Mouse (Mus musculus) ES-E14 (cell line): ENCODE data around the gene Sumo3.
A peak's percentile ranks its signal among the peaks of the same experiment; 100 is the strongest.

ENCODE experiments used
- CHD2 ChIP-seq: IDR thresholded peaks from 2 replicates; pipeline ENCODE4 v1.6.1; 2014; ENCODE audit warnings: mild to moderate bottlenecking, low read depth, low read length, inconsistent platforms
- HCFC1 ChIP-seq: IDR thresholded peaks from 2 replicates; pipeline ENCODE4 v1.6.1; 2012; ENCODE audit warnings: low read length, inconsistent platforms, borderline replicate concordance; ENCODE audit not compliant: insufficient read depth

- TF ChIP-seq CHD2 = no peak
- peak; percentile 36; the same call in 1 of the 2 replicates for TF ChIP-seq HCFC1
Observed at GRCm38 (mm10) chr10:77590812-77591211, 15.1 kb upstream of the Sumo3 start.
